Mouse (Mus musculus): ENCODE data around the gene Cmc2.

DNA sequence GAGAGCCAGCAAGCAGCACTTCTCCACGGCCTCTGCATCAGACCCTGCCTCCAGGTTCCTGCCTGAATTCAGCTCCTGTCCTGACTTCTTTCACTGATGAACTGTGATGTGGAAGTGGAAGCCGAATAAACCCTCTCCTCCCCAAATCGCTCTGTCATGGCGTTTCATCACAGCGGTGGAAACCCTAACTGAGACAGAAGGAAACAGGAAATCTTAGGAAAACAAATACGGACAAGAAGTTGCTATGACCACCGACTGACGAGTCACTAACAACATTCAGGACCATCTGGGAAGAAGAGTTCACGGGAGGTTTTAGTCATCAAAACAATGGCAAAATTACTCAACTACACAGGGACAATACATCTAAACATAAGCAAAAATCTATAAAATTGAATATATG is 28.6 kb downstream of the Cmc2 start:
- TF ChIP-seq USF1 (IDR thresholded peaks at IDR 0.05; ENCODE audit: low read depth), result no peak
- TF ChIP-seq POLR2A (IDR thresholded peaks at IDR 0.05; ENCODE audit: insufficient read length, low read depth), result no peak
- no peak for TF ChIP-seq MYOG (IDR thresholded peaks at IDR 0.05; ENCODE audit: control insufficient read depth in 1 of 3, insufficient read depth in 1 of 3, insufficient read length in 2 of 3, low read depth in 2 of 3)
- TF ChIP-seq MAX (IDR thresholded peaks at IDR 0.05; ENCODE audit: low read depth), result no peak
- TF ChIP-seq MYOD1 (IDR thresholded peaks at IDR 0.05; ENCODE audit: control insufficient read depth in 1 of 3, insufficient read length in 2 of 3, low read depth in 2 of 3), result no peak
- no peak for TF ChIP-seq CEBPB (IDR thresholded peaks at IDR 0.05; ENCODE audit: insufficient read depth, poor library complexity, severe bottlenecking)
- no peak for TF ChIP-seq SRF (IDR thresholded peaks at IDR 0.05; ENCODE audit: control insufficient read depth, insufficient read length, low read depth)
